Mouse (Mus musculus): Measurements from ENCODE around the gene Tmed8. TPM values are rescaled to one million over a fixed set of nuclear protein-coding genes. Genes with fewer than 3 reads are reported as not detected.
"Not testable (repeated sequence)": the region's sequence is repeated elsewhere in the genome, so short reads cannot be mapped to it uniquely, and the experiment has no call there.

Tmed8 gene
- total RNA-seq, 1 experiment from 2014 or later: 8.1 TPM

DNA sequence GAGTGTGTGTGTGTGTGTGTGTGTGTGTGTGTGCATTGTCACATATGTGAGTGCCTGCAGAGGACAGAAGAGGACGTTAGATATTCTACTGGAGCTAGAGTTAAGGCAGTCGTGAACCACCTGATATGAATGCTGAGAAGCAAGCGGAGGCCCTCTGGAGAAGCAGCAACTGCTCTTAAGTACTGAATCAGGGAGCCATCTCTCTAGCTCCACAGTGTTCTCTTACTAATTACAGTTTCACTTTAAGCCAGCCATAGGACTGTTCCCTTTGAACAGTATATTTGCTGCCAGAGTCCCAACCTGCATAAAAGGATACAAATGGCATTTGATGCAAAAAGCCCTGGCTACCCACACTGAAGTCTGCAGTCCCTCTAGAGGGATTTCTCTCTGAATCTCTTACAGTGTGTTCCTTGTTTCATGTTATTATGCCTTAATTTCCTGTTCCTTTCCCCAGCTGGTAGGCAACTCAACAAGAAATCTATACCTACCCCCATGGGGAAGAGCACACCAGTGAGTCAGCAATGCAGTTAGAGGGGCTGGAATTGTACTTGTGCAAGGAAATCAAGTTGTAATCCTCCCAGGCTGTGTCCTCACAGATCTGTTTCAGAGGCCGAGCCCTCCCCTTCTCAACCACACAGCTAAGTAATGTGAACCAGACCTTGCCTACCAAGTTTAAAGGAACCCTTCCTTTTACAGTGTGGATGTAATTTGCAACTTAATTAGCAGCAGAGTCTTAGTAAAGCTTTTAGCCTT is 24.9 kb downstream of the Tmed8 start:
- ATAC-seq (replicated peaks; ENCODE audit: low read depth, poor library complexity, severe bottlenecking): 0 out of 2 replicates have a peak, but pooled peaks have one; percentile 45

DNA sequence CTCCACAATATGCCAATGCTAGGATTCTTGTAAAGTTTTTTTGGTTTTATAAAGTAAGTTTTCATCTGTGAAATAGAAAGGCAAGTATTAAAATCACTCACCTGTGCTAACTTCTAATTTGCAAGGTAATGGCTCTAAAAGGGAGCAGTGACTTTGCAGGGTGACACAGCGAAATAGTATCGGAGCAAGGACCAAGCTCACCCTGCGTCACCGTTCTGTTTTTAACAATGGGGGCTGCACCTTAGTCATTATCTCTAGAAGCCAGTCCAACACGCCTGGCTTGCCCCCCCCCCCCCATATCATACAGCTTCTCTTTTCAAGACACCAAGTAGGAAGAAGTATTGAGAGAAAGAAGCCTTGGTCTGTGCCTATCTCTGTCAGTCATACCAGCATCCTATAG is 39.4 kb downstream of the Tmed8 start:
- ATAC-seq (replicated peaks; ENCODE audit: low read depth, poor library complexity, severe bottlenecking): peak; percentile 43; the same call in 1 of the 2 replicates

DNA sequence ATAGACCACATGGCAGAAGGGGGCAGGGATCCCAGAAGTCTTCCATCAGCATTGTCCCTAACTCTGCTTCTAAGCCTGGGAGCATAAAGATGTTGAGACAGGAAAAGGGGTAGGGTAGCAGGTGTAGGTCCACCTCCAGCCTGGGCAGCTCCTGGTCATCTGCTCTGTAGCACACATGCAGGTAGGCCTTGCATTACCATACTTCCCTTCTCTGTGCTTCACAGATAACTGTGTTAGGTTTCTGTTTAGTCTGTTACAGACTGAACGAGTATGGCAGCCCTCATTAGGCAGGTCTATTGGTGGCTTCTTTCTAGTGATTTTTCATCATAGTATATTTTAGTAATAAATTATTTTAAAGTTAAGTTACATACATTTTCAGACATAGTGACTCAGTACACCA is 39.9 kb downstream of the Tmed8 start:
- no peak for ATAC-seq (replicated peaks; ENCODE audit: low read depth, poor library complexity, severe bottlenecking)

DNA sequence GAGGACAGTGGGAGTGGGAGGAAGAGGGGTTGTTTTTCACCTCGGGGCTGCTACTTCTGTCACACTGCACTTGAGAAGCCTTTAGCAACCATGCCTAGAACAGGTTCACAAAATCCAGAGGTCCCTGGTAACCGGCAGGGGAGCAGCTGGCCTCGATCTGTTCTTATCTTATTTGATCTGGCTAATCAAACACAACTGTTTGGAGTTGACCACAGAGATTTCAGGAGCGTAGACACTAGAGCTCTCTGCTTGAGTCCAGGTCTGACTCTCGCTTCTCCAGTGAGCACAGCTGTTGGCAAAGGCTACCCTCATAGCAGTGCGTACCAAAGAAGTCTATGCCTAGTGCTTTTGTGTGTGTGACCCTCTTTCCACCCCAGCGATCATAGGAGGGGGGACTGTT is 42.2 kb downstream of the Tmed8 start:
- no peak for ATAC-seq (replicated peaks; ENCODE audit: low read depth, poor library complexity, severe bottlenecking)

DNA sequence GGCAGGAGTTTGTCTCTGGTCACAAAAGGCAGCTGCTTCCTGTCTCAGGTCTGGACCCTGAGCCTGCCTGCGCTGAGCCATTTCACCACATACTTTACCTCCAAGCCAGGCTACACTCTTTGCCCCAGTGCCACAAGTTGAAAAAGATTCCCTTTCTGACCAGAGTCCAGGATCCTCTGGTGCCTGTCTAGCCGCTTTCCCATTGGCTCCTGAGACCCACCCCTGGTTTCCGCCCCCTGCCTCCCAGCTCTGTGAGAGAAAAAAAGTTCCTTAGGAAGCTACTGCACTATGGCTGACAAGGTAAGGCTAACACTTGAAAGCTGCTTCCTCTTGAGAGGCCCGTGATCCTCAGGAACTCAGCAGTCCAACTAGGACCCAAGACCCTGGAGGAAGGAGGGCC is 42.9 kb downstream of the Tmed8 start:
- ATAC-seq (replicated peaks; ENCODE audit: low read depth, poor library complexity, severe bottlenecking): no peak

DNA sequence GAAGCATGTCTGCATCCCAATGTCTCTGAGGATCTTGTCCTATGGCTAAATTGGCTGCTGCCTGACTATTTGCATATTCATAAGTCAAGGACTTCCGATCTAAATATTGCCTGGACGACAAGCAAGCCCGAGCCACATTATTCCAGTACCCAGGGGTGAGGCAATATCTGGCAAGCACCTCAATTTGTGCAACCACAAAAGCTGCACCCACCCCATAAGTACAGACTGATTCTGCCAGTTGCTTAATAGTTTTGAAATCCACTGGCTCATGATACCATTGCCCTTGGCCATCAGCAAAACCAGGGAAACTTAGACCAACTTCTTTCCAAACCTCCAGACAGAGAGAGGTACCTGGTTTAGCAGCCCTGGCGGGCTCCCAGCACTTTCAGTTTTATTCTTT is 45.8 kb downstream of the Tmed8 start:
- ATAC-seq (replicated peaks; ENCODE audit: low read depth, poor library complexity, severe bottlenecking): not testable (repeated sequence)

DNA sequence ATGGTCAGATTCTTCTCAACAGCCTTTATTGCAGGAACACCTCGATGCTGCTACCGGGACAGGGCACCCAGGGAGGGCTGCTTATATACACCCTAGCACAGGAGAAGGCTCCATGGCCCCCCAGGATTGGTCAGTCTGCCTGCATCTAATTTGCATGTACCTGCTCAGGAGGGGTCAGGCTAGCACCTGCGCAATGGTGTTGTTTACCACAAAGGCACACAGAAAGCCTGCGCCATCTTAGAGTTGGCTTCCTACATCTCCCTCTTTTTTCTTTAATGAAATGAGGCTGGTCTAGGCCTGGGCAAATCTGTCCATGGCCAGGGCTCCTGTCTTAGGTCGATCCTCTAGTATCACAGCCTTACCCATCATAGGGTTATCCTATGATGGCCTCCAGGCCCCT is 50.8 kb downstream of the Tmed8 start:
- ATAC-seq (replicated peaks; ENCODE audit: low read depth, poor library complexity, severe bottlenecking): no peak

DNA sequence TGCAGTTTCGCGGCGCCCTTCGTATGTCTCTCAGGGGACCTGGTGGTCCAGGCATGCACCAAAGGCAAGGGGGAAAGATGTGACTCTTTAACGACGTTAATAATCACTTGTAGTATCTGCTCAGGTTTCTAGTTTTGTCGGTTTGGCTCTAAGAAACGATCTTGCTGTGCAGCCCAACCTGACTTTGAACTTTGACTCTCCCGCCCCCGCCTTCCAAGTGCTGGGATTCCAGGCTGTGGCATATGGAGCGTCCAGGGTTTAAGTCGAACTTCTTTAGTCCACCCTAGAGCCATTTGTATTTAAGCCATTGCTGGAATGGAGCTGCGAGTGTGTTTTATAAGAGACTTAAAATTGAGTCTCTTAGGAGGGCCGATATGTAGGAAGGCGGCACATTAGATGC is 52.1 kb downstream of the Tmed8 start:
- no peak for ATAC-seq (replicated peaks; ENCODE audit: low read depth, poor library complexity, severe bottlenecking)

DNA sequence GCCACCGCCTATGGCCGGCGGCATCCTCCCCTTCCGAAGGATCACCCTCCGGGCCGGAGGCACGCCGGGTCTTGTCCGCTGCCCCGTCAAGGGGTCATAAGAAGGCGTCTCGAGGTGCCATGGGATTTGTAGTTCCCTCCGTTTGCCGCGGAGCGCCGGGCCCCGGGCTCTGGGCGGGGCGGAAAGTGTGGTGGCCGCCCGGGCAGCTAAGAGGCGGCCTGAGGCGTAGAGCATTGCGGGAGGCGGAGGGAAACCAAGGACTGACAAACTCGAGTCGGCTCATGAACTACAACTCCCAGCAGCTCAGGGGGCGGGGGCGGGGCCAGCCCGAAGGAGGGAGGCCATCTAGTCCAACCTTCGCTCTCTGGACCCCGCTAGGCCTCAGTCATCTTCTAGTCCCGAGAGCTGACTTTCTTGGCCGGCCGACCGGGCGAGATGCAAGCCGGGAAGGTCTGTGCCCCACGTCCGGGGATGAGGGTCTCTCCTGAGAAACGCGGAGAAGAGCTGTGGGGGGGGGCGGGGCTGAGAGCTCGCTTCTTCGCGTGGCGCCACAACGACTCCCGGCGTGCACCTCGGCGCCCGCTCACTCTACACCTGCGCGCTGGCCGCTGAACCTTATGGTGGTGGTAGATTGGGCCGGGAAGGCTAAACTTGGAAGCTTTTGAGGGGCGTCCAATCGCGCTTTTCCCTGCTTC is 52.7 kb downstream of the Tmed8 start, which contains the start of gene Pomt2:
Gene Pomt2, minus strand, starts transcription at position 574 of the 695 bp plus-strand sequence.
- ATAC-seq (replicated peaks; ENCODE audit: low read depth, poor library complexity, severe bottlenecking): peak; percentile 93

DNA sequence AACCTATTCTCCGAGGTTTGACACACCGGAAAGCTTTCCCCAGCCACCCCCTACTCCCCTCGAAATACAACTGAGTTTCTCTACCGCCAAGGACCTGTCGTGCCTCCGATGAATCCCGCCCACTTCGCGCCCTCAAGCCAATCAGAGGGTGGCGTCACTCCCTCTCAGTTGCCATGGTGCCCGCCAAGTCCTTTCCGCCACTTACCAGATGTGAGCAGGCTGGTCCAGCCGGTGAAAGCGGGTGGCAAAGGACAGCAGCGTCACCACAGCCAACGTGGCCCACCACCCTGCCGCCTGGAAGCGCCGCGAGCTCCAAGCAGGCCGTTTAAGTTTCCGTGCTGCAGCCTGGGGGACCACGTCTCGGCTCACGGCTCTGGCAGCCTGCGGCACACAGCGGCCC is 53.3 kb downstream of the Tmed8 start, which contains the start of gene Gstz1:
Gene Gstz1, plus strand, starts transcription at position 200 of the 400 bp plus-strand sequence.
- peak; percentile 86 for ATAC-seq (replicated peaks; ENCODE audit: low read depth, poor library complexity, severe bottlenecking)

DNA sequence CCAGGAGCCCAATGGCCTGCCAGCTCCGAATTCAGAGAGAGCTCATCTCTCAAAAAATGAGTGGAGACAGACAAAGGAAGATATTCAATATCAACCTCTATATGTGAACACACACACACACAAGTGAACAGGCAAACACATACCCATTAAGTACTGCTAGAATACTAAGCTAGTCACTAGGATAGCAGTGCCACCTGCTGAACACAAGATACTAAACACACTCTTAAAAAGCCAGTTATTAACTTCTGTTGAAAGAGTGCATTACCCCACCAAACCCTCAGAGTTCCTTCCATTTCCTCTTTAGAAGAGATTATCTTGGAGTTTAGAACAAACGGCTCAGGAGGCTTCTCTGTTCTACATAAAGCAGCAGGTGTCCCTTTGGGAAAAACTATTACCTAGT is 58.1 kb downstream of the Tmed8 start:
- no peak for ATAC-seq (replicated peaks; ENCODE audit: low read depth, poor library complexity, severe bottlenecking)

DNA sequence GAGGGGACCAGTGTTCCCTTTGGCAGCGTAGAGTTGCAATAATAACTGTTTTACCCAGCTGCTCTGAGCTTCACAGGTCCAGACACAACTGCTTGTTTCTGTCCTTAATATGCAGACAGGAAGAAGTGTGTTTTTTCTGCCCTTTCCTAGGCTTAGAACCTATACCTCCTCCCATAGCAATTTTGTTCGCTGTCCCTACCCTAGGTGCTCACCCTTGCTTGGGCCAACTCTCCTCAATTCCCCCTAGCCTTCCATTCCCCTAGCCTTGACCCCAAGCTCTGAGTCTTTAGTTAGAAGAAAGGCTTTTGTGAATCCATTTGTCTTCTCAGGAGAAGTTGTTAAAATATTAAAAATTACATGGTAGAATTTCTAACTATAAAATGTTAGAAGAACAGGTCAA is 61.5 kb downstream of the Tmed8 start:
- no peak for ATAC-seq (replicated peaks; ENCODE audit: low read depth, poor library complexity, severe bottlenecking)

DNA sequence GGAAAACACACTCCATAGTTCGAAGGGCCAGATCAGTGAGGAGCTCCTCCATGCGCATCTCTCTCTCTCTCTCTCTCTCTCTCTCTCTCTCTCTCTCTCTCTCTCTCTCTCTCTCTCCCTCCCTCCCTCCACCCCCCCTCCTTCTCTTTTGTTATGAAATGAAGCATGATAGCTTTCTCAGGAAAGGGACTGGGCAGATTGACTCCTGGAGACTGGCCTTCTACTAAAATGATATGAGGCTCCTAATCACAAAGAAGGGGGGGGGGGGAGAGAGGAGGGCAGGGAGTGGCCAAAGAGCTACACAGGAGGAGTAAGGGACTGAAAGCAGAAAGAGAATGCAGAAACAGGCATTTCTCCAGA is 61.9 kb downstream of the Tmed8 start:
- ATAC-seq (replicated peaks; ENCODE audit: low read depth, poor library complexity, severe bottlenecking): no peak

DNA sequence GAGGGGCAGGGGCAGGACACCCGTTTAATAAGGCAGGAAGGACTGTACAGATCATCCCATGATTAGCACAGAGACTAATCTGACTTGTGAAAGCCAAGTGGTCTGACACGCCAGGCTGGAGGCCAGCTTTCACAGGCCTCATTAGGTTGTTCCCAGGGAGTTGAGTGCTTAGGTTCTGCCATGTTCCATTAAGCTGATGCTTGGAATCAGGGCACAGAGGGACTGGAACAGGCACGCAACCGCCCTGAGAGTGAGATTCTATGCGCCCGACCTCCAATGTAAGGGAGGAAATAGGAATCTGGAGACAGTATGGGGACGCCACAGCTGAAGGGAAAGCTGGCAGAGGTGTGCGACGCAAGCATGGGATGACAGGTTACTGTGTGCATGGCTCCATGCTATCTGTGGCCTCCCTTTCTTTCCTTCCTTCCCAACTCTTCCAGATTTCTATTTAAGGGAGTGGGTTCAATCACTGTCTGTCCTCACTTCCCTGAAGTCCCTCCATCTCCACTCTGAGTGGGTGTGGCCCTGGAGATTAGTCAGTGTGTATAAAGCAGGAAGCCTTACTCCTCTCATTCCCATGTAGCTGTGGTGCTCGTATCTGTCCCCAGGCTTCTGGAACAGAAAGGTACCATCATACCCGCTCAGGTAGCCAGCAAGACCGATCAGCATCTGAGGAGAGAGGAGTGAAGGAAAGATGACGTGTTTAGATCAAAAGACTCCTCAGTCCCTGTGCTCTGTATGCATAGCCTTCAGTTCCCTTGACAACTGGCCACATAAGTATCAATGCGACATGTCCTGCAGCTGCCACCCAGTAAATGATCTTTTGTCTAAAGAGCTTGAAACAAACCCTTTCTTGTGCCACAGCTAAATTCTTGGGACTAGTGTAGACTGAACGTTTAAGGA is 62.6 kb downstream of the Tmed8 start:
- no peak for ATAC-seq (replicated peaks; ENCODE audit: low read depth, poor library complexity, severe bottlenecking)

DNA sequence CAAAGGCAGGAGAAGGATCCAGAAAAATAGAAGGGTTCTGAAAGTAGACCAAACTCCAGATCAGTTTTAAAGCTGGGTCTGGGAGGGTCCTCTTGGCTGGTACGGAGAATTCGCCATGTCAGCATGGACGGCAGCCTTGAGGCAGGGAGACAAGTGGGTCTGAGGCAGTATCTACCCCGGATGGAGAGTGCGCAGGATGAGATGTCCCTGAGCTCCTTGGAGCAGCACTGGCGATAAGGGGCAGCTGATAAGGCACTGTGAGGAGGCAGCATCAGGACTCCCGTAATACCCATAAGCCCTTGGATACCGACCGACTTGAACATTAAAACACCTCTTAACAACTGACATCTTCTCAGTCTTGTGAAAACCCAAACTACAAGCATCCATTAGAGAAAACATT is 67.5 kb downstream of the Tmed8 start:
- no peak for ATAC-seq (replicated peaks; ENCODE audit: low read depth, poor library complexity, severe bottlenecking)

DNA sequence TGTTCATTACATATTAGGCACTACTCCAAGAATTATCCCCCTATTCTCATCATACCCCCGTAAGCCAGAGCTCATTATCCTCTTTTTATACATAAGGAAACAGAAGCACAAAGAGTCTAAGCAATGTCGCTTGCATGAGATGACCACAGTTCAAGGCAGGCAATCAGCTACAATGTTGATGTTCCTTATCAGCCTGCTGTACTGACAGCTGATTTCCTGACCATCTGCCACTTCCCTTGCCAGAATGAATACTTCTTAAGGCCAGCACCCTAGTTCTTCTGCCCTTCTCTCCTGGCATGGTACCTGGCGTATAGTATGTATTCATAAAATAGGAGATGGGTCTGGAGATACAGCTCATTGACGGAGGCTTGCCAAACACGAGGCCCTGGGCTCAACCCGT is 68.0 kb downstream of the Tmed8 start:
- 0 out of 2 replicates have a peak, but pooled peaks have one; percentile 39 for ATAC-seq (replicated peaks; ENCODE audit: low read depth, poor library complexity, severe bottlenecking)

DNA sequence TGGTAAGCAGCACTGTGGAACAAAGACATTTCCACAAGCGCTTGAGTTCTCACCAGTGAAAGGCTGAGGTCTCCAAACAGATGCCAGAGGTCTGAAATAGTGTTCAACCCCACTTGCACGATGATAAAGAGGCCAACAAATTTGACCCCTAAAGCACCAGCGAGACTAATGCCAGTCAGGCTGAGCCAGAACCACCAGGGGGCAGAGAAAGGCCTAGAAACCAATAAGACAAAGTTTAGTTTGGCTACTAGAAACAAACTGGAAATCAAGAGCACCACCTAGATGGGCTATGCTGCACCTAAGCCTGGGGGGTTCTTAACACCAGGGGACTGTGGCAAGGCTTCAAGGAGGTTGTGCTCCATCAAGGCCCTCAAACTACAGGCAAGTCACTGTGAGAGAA is 68.6 kb downstream of the Tmed8 start:
- peak; percentile 65 for ATAC-seq (replicated peaks; ENCODE audit: low read depth, poor library complexity, severe bottlenecking)

DNA sequence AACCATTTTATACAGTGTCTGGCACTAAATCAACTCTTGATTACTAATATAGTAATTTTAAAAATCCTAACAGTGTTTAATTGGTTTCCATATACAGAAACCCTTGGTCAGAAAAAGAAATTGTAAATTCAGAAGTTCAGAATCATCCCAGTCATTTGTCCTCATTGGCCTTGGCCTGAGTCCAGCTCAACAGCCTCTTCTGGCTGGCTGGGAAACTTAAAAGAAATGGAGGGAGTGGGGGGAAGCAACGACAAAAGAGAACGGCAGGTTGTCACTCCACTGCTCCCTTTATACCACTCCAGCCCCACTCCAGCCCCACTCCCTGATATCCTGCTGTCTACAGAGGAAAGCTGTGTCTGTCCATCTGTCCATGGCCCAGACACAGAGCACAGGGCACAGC is 69.1 kb downstream of the Tmed8 start:
- no peak for ATAC-seq (replicated peaks; ENCODE audit: low read depth, poor library complexity, severe bottlenecking)

DNA sequence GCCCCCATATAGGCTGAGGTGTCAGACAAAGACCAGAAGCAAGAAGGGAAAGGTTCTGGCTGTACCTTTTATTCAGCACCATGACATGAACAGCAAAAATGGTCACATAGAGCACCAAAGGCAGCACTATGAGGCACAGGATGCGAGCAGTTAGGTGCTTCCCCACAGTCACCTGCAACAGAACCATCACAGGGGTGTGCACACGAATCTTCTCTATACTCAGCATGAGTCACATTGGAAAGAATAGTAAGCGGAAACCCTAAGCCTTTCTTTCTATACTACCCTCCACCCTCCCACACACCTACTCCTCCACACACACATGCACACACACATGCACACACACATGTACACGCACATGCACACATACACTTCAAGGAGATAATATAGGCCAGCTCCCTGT is 70.0 kb downstream of the Tmed8 start:
- no peak for ATAC-seq (replicated peaks; ENCODE audit: low read depth, poor library complexity, severe bottlenecking)

DNA sequence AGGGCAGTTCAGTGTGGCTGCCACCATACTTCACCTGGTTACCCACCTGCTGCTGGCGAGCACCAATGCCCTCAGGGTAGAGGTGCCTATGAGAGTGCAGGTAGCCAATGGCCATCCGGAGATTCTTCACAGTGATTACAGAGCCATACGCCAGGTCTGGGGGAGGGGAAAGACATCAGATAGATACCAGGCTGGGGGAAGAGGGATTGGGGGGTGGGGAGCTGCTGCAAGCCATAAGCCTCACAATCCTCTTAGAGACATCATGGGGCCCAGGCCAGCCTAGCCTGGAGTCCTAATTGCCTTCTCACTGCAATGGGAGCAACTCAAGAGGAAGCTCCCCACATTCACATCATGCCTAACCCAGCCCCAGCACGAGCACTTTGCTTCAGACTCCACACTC is 73.0 kb downstream of the Tmed8 start:
- no peak for ATAC-seq (replicated peaks; ENCODE audit: low read depth, poor library complexity, severe bottlenecking)

All from common myeloid progenitor, adult 5-6 weeks (primary cell).